Mouse (Mus musculus) cerebellum, adult 2 months (tissue): ENCODE results near the gene Rtf2.

Experiments used
- CTCF ChIP-seq: fragments of 200-500 bp; IDR thresholded peaks from 2 replicates; pipeline ENCODE4 v1.5.1; 2011; ENCODE audit warnings: low read depth, mild to moderate bottlenecking, control low read depth, low read length, moderate library complexity, borderline replicate concordance; ENCODE audit not compliant: insufficient read depth
- POLR2A ChIP-seq: fragments of 200-500 bp; IDR thresholded peaks from 2 replicates; pipeline ENCODE4 v1.6.1; 2011; ENCODE audit warnings: low read length, control low read depth, borderline replicate concordance; ENCODE audit not compliant: insufficient read depth

GRCm38 (mm10) chr2:172440640-172441005, 267 bp downstream of the Rtf2 start:
- TF ChIP-seq CTCF (no peak), POLR2A (no peak)
